Mouse (Mus musculus) lung, adult 2 months (tissue): Measurements from ENCODE around the gene Slc27a3.
A peak's percentile ranks its signal among the peaks of the same experiment; 100 is the strongest.

Source experiments
- CTCF ChIP-seq: fragments of 200-500 bp; IDR thresholded peaks from 2 replicates; pipeline ENCODE4 v1.5.1; 2011; ENCODE audit warnings: mild to moderate bottlenecking, low read length, control low read depth; ENCODE audit not compliant: insufficient read depth
- POLR2A ChIP-seq: fragments of 200-500 bp; IDR thresholded peaks from 2 replicates; pipeline ENCODE4 v1.6.1; 2011; ENCODE audit warnings: low read depth, mild to moderate bottlenecking, control low read depth, low read length, borderline replicate concordance; ENCODE audit errors: extremely low read depth

- TF ChIP-seq POLR2A, result peak; percentile 96
- TF ChIP-seq CTCF, result no peak
Observed at GRCm38 (mm10) chr3:90433381-90434020, 43.8 kb upstream of the Slc27a3 start, which contains the start of gene Ints3.
